Mouse (Mus musculus) CH12.LX (cell line): Measurements from ENCODE around the gene Tank. TPM values are rescaled to one million over a fixed set of nuclear protein-coding genes. Genes with fewer than 3 reads are reported as not detected.
A peak's percentile ranks its signal among the peaks of the same experiment; 100 is the strongest.

Source experiments
- DNase-seq: peaks from one replicate; pipeline ENCODE4 v3.0.0-alpha.2; 2013; ENCODE audit errors: extremely low read depth
- H3K27ac ChIP-seq: 2 replicates; pipeline ENCODE4 v1.5.1; 2012; ENCODE audit warnings: low read depth, mild to moderate bottlenecking, control low read depth, moderate library complexity; ENCODE audit not compliant: insufficient read depth
- H3K27me3 ChIP-seq: replicated peaks from 2 replicates; pipeline ENCODE3; 2012; ENCODE audit warnings: inconsistent platforms
- H3K36me3 ChIP-seq, 2 experiments: replicated peaks in 1 of 2; 2 replicates each; pipeline versions ENCODE3 to v1.6.1; 2012; ENCODE audit warnings: inconsistent platforms in 1 of 2, low read length in 1 of 2, mild to moderate bottlenecking in 1 of 2, mixed read lengths in 1 of 2, moderate library complexity in 1 of 2; ENCODE audit not compliant: control insufficient read depth in 1 of 2, insufficient read depth in 1 of 2
- H3K4me1 ChIP-seq, 2 experiments: 2 replicates each; pipeline ENCODE4 v1.6.1; 2012; ENCODE audit warnings: inconsistent platforms in 1 of 2, moderate library complexity in 1 of 2; ENCODE audit not compliant: insufficient read depth in 2 of 2, control insufficient read depth in 1 of 2
- H3K4me2 ChIP-seq: 2 replicates; pipeline ENCODE4 v1.6.1; 2012; ENCODE audit warnings: low read depth, mild to moderate bottlenecking, control low read depth; ENCODE audit not compliant: poor library complexity, insufficient read depth, severe bottlenecking
- H3K4me3 ChIP-seq, 3 experiments: fragments of 150-350 bp in 1 of 3; sonication (generic) in 1 of 3; replicated peaks in 1 of 3; 2 replicates each; pipeline versions ENCODE3 to v1.5.1; 2011 to 2012; ENCODE audit warnings: low read depth in 2 of 3, low read length in 2 of 3, mild to moderate bottlenecking in 2 of 3, moderate library complexity in 2 of 3, control low read depth in 1 of 3, improper control_type of control experiment in 1 of 3, inconsistent platforms in 1 of 3, mixed read lengths in 1 of 3; ENCODE audit not compliant: poor library complexity in 1 of 3
- H3K79me2 ChIP-seq: replicated peaks from 2 replicates; pipeline ENCODE4 v1.6.1; 2012; ENCODE audit warnings: mild to moderate bottlenecking, moderate library complexity; ENCODE audit not compliant: control insufficient read depth, poor library complexity, insufficient read depth, severe bottlenecking; ENCODE audit errors: extremely low read depth
- H3K9ac ChIP-seq: 2 replicates; pipeline ENCODE4 v1.6.1; 2012; ENCODE audit warnings: low read depth, mild to moderate bottlenecking, control low read depth, moderate library complexity; ENCODE audit not compliant: insufficient read depth
- H3K9me3 ChIP-seq: replicated peaks from 2 replicates; pipeline ENCODE3; 2012; ENCODE audit warnings: low read length, inconsistent platforms, mixed read lengths
- CHD2 ChIP-seq: IDR thresholded peaks from 2 replicates; pipeline ENCODE4 v1.6.1; 2011; ENCODE audit warnings: low read length, improper control_type of control experiment
- ETS1 ChIP-seq: conservative IDR thresholded peaks from 2 replicates; pipeline ENCODE4 v1.6.1; 2012; ENCODE audit warnings: low read depth, mild to moderate bottlenecking, inconsistent platforms, low read length, improper control_type of control experiment, moderate library complexity
- JUN ChIP-seq: IDR thresholded peaks from 2 replicates; pipeline ENCODE4 v1.6.1; 2011; ENCODE audit warnings: low read depth, mild to moderate bottlenecking, low read length, improper control_type of control experiment, moderate library complexity; ENCODE audit not compliant: insufficient read depth
- JUND ChIP-seq: conservative IDR thresholded peaks from 2 replicates; pipeline ENCODE4 v1.6.1; 2011; ENCODE audit warnings: low read depth, low read length, improper control_type of control experiment
- KAT2A ChIP-seq: IDR thresholded peaks from 2 replicates; pipeline ENCODE4 v1.6.1; 2012; ENCODE audit warnings: low read length, improper control_type of control experiment, inconsistent platforms; ENCODE audit not compliant: insufficient replicate concordance
- MEF2A ChIP-seq: IDR thresholded peaks from 2 replicates; pipeline ENCODE4 v1.6.1; 2014; ENCODE audit warnings: low read depth, mild to moderate bottlenecking, inconsistent platforms, low read length, improper control_type of control experiment, borderline replicate concordance
- MXI1 ChIP-seq: IDR thresholded peaks from 2 replicates; pipeline ENCODE4 v1.6.1; 2011; ENCODE audit warnings: mild to moderate bottlenecking, low read depth, low read length, improper control_type of control experiment
- RAD21 ChIP-seq: IDR thresholded peaks from 2 replicates; pipeline ENCODE4 v1.6.1; 2011; ENCODE audit warnings: low read depth, mild to moderate bottlenecking, low read length, improper control_type of control experiment, moderate library complexity
- UBTF ChIP-seq: IDR thresholded peaks from 2 replicates; pipeline ENCODE4 v1.6.1; 2012; ENCODE audit warnings: low read depth, mild to moderate bottlenecking, inconsistent platforms, low read length, improper control_type of control experiment, moderate library complexity
- USF1 ChIP-seq: IDR thresholded peaks from 2 replicates; pipeline ENCODE4 v1.6.1; 2014; ENCODE audit warnings: low read depth, mild to moderate bottlenecking, inconsistent platforms, low read length, improper control_type of control experiment
- ZKSCAN1 ChIP-seq: IDR thresholded peaks from 2 replicates; pipeline ENCODE4 v1.6.1; 2012; ENCODE audit warnings: low read depth, inconsistent platforms, low read length, improper control_type of control experiment, borderline replicate concordance
- ZNF384 ChIP-seq: IDR thresholded peaks from 2 replicates; pipeline ENCODE4 v1.6.1; 2012; ENCODE audit warnings: low read depth, low read length, improper control_type of control experiment, inconsistent platforms
- dilution Hi-C: fragments of 300-500 bp; cut with MboI; formaldehyde crosslinking; loops from 2 replicates; pipeline ENCODE4 v1.14.3; 2020; ENCODE audit warnings: low sequenced_read_pairs; ENCODE audit not compliant: extremely low pct_unique_long_range_greater_than_20kb, extremely low pct_ligation_motif_present
- in situ Hi-C: fragments of 300-500 bp; cut with MboI; formaldehyde crosslinking; loops from 3 replicates; pipeline ENCODE4 v1.14.3; 2019; ENCODE audit warnings: low sequenced_read_pairs, low pct_ligation_motif_present, low pct_unique_long_range_greater_than_20kb, mixed read lengths
- polyA plus RNA-seq: library from polyadenylated mRNA; unstranded; fragments of >175 nt; gene quantifications from 2 replicates; pipeline ENCODE4 v1.2.1, GENCODE M21; 2012; ENCODE audit warnings: low read depth; ENCODE audit not compliant: insufficient read length
- total RNA-seq, 2 experiments: library from RNA; depleted of rRNA; stranded (reverse); fragments of 300-350 nt in 1 of 2; fragments of >200 nt in 1 of 2; gene quantifications; 2 replicates each; pipeline ENCODE4 v1.2.3; 2012 to 2014

Tank gene
- total and polyA plus RNA-seq, 3 experiments = 45.7 to 152 (median 68.7) TPM

DNA sequence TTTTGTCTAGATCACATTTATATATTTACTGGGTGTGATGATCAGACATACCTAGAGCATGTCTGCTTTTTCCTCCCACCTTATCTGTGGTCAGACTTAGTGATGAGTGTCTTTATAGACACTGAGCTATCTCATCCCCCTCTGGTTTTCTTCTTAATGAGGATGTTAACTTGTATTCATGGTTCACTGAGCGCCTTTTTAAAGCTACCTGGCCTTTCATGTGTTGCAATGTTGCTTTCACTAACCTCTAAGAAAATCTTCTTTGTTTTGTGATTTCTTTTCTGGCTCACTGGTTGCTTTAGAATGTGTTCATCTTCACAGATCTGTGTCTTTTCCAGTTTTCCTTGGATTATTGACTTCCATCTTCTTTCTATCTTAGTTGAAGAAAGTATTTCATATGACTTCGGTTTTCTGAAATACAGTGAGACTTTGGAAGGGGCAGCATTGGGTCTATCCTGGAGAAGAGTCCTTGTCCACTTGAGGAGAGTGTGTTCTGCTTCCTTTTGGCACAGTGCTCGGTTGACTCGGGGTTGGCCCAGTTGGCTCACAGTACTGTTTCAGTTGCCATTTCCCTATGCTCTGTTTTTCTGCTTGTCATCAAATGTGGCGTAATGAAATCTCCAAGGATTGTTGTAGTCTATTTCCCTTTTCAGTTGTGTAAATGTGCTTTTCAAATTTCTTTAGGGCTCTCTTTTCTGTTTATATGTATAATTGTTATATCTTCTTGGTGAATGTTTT lies 4.4 kb downstream of the Tank start:
- TF ChIP-seq CHD2 (peak; percentile 31; the same call in 1 of the 2 replicates), KAT2A (0 out of 2 replicates have a peak, but pooled peaks have one; percentile 16), USF1 (no peak), MEF2A (0 out of 2 replicates have a peak, but pooled peaks have one; percentile 18)
- TF ChIP-seq, all 38 proteins: peak for 3
- H3K9me3 ChIP-seq = peaks cover 5% of the 10 kb centered on the region
- H3K27ac ChIP-seq = peak overlapping the region; percentile 56; the same call in 1 of the 2 replicates
- peak overlapping the region in 2 of 3 experiments; percentile 10 to 15 for H3K4me3 ChIP-seq
- peaks cover 63% of the 10 kb centered on the region for H3K79me2 ChIP-seq
- H3K4me1 ChIP-seq = peaks cover 2 to 33% of the 10 kb centered on the region in 2 experiments
- DNase-seq = no peak
- in situ Hi-C loops (no loop called here), dilution Hi-C loops (no loop called here)
- peak overlapping the region; percentile 79; the same call in 1 of the 2 replicates for H3K4me2 ChIP-seq
- H3K36me3 ChIP-seq = peaks cover 16 to 28% of the 10 kb centered on the region in 2 experiments
- H3K9ac ChIP-seq = peak overlapping the region; percentile 71
- H3K27me3 ChIP-seq = no peaks in the 10 kb centered on the region

DNA sequence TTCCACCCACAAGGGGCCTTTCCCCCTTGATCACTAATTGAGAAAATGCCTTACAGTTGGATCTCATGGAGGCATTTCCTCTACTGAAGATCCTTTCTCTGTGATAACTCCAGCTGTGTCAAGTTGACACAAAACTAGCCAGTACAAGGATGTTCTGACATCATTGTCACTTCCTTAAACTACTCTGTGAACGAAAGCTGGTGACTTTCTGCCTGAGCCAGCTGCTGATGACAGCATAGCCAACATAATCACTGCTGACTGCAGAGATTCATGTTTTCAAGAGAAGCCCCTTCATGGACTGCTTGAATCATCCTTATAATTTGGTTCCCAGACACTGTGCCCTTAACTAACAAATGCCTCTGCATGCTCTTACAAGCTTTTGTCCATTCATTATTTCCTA lies 7.1 kb downstream of the Tank start:
- in situ Hi-C loops = no loop called here
- Histone ChIP-seq H3K4me3 (no peak overlapping the region), H3K27me3 (no peaks in the 10 kb centered on the region), H3K4me2 (no peak overlapping the region), H3K27ac (no peak overlapping the region), H3K9me3 (peaks cover 5% of the 10 kb centered on the region), H3K4me1 (peaks cover 3 to 56% of the 10 kb centered on the region in 2 experiments), H3K9ac (no peak overlapping the region), H3K79me2 (peaks cover 71% of the 10 kb centered on the region), H3K36me3 (peaks cover 24 to 45% of the 10 kb centered on the region in 2 experiments)
- peak; percentile 65 for TF ChIP-seq ETS1
- TF ChIP-seq ZKSCAN1 = no peak
- dilution Hi-C loops = no loop called here
- DNase-seq = no peak

DNA sequence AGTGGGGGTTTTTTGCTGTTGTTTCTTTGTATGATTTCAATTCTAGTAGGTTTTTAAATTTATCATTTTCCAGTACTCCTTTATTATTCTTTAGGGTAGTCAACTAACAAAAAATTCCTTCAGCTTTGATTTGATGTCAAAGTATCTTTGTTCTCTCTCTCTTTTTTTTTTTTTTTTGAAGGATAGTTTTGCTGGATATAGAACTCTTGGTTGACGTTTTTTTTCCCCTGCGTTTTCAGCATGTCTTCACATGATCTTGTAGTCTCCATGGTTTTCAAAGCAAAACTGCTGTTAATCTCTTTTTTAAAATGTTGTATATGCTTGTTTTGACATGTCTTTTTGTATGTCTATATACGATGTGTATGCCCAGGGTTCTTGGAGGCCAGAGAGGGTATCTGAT lies 7.8 kb downstream of the Tank start:
- H3K36me3 ChIP-seq = peaks cover 24 to 44% of the 10 kb centered on the region in 2 experiments
- H3K27me3 ChIP-seq = no peaks in the 10 kb centered on the region
- H3K4me3 ChIP-seq = no peak overlapping the region
- no peak overlapping the region for H3K4me2 ChIP-seq
- peaks cover 5% of the 10 kb centered on the region for H3K9me3 ChIP-seq
- H3K4me1 ChIP-seq = peaks cover 3 to 62% of the 10 kb centered on the region in 2 experiments
- H3K27ac ChIP-seq = no peak overlapping the region
- dilution Hi-C loops (no loop called here), in situ Hi-C loops (no loop called here)
- H3K9ac ChIP-seq = no peak overlapping the region
- DNase-seq = no peak
- H3K79me2 ChIP-seq = peaks cover 68% of the 10 kb centered on the region
- TF ChIP-seq JUN = no peak
- TF ChIP-seq CHD2 = no peak
- no peak for TF ChIP-seq UBTF
- TF ChIP-seq RAD21 = no peak
- no peak for TF ChIP-seq MXI1
- TF ChIP-seq ZNF384 = peak; percentile 61
- TF ChIP-seq JUND = no peak
